Mouse (Mus musculus) c-Kit-positive CD71-positive TER-119-positive erythroid progenitor cells, embryonic 14.5 days (primary cell): ENCODE results near the gene Sbno2.
A peak's percentile ranks its signal among the peaks of the same experiment; 100 is the strongest.

ENCODE experiments used
- DNase-seq: peaks from one replicate; pipeline ENCODE4 v3.0.0-alpha.2; 2013; ENCODE audit warnings: low spot score

Gene Sbno2

DNA sequence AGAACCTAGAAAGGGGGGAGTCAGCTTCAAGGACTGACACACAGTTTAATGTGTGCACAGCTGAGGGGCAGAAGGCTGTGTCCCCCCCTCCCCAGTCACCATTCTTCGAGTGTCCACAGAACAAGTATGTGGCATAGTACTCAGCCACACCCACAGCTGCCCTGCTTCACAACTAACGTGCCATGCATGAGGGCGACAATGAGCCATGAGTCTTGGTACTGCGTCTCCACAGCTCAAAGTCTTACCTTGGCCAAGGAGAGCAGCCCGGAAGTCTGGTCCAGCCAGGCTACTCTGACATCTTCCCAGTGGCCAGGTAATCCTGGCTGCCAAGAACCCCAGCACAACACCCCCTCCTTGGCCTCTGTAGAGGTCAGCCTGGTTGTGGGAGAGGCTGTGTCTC lies 12.7 kb downstream of the Sbno2 start:
- no peak for DNase-seq

DNA sequence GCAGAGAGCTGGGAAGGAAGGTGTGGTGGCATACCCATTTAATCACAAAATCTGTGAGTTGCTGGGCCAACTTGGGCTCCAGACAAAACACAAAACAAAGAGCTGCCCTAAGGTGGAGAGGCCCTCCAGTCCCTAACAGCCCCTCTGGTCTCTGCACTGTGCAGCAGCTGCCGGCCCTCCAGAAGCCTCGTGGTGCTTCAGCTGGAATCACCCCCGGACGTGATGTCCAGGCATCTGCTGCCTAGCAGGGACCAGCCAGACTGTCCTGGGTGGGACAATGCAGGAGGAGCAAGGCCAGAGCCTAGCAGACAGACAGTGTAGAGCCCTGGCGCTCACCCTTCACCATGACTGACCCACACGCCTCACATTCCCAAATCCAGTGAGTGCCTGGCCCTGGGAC lies 13.8 kb downstream of the Sbno2 start:
- no peak for DNase-seq

DNA sequence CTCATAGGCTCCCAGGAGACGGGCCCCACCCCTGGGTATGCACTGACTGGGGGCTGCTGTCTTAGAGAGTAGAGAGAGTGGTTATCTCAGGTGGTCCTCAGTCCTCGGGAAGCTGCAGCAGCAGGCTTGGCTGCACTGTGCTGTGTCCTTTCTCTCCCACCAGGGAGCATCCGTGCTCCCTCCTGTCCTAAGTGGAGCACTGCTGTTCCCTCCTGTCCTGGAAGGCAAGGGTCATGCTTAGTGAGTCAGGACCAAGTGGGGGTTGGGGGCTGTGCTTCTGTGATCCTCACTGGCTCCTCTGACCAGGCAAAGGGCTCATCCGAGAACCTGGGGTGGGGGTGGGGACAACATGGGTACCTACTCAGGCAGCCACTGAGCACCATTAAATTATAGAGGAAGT lies 16.2 kb downstream of the Sbno2 start:
- DNase-seq: no peak

DNA sequence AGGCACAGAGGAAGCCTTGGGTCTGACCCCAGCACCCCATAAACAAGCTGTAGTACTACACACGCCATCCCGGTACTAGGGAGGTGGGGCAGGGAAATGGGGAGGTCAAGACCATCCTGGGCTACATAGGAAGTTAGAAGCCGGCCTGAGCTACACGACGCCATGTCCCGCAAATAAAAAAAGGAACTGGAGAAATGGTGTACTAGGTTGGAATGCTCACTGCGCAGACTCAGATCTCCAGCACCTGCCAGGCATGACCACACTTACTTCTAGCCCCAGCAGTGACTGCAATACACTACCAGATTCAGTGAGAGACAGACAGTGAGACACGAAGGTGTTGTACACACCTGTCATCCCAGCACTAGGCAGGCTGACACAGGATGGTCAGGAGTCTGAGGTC lies 17.9 kb downstream of the Sbno2 start:
- no peak for DNase-seq

DNA sequence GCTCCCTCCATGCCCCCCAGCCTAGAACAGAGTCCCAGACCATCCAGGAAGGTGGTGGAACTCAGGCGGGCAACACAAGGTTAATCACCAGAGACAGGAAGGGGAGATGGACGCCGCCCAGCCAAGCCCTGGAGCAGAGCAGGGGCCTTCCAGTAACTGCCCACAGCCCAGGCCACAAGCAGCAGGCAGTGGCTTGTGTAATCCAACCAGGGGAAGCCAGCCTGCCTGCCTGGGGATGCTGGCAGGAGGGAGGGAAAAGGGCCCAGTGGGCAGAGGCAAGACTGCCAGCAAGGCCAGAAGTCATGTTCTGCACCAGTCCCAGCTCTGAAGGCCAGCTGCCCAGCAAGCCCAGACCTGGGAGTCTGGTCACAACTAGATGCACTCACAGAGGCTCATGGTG lies 18.5 kb downstream of the Sbno2 start:
- no peak for DNase-seq

DNA sequence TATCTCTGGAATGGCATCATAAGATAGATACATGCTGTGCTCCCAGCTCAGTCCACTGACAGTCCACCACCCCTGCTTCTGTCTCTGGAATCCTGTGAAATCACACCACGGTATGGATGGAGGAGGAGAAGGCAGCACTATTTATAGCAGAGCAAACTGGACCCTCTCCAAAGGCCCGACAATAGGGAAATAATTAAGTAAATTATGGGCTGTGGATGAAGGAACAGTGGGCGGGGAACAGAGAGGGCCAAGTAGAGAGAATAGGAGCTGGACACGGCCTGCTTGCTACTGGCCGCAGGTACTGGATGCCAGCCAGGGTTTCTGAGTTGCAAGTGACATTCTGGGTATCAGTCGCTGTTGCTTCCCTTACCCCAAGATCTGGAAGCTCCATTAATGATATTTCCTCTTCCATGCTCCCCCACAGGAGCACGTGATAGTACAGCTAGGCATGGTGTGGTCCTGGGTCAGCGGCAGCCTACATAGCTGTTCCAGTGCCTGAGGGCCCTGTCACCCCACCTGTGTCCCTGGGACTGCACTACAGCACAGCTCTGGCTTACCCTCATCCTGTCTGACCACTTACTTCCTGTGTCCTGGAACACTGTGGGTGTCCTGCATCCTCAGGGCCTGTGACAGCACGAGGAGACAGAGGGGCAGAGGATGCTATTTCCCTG lies 20.4 kb downstream of the Sbno2 start:
- DNase-seq: no peak

DNA sequence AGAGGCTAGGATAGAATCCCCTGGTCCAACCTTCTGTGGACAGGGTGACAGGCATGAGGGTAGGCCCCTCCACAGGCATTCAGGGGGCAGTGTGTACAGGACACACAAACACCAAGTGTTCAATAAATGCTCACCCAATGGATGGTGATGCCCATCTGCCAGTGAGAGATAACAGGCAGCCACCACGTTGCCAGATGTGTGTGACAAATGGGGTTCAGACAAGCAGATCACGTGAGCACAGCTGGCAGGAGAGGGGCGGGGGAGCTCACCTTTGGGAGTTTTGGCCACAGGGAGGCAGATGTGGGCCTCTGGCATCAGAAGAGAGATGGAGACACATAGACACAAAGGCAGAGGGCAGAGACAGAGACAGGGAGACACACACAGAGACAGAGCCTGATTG lies 24.3 kb downstream of the Sbno2 start:
- peak; percentile 88 for DNase-seq

DNA sequence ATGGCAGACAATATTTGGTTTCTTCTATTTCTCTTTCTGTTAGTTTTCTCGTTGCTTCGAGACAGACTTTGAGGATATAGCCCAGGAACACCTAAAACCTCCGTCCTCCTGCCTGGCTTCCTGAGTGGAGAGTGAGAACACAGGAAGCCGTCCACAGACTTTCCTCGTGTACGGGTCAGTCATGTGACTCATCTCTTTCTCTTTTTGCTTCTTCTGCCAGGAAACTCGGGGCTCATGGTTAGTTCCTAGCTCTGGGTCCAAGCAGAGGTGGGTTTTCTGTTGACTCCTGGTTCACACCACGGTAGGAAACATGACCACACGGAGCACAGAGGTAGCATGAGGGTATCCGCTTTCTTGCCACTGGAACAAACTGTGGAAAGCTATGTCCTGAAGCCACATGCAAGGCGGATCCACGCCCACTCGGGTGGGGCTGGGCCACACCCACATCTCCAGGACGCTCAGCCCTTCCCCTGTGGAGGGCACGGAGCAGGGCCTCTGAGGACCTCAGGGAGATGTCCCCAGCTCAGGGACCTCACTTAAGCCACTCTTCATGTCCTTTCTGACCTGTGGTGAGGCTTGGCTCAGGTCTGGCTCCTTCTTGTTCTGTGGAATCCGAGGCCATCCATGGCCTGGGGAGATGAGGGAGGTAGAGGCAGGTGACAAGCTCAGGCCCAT lies 24.8 kb downstream of the Sbno2 start:
- peak; percentile 75 for DNase-seq

DNA sequence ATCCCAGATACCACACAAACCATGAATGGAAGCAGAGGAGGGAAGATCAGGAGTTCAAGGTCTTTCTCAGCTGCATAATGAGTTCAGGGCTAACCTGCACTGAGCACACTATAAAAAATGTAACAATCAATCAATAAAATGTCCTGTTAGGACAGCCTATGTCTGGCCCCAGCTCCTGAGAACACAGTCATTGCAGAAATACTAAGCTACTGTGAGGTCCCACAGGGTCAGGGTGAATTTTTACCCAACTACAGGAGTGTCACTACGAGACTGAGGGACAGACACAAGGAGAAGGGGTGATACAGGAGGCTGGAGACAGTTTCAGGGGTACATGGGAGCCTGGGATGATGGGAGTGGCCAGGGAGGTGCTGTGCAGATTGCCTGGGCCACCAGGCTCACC lies 27.0 kb downstream of the Sbno2 start:
- no peak for DNase-seq

DNA sequence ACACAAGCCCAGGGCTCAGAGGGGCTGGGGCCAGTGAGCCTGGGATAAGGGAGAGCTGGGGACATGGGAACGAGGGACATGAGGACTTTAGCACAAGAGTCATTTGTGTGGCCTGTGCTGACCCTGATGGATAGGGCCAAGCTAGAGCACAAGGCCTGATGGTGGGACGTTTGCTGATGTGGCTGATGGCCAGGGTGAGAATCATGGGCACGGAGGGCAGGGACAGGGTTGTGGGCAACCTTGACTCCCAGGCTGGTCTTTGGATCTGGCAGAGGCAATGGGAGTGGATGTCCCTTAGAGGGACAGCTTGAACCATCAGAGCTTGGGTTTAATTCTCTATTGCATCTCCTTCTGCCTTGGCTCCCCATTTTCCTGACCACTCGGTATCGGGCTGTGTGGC lies 28.1 kb downstream of the Sbno2 start:
- DNase-seq: no peak

DNA sequence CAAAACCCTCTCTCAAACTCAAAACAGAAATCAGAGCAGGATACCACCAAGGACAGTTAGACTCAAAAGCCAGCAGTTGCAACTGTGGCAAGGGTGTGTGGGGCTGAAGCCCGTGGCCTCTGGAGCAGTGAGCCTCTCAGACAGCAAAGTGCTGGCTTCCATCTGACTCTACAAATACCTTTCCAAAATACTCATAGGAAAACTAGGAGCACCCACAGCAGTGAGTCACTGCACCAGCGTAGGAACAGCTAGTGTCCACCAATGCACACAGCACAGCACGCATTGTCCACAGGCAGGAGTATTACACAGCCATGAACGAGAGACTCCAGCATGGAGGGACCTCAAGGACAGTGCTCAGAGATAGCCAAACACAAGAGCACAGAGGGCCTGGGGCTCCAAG lies 29.0 kb downstream of the Sbno2 start:
- no peak for DNase-seq

DNA sequence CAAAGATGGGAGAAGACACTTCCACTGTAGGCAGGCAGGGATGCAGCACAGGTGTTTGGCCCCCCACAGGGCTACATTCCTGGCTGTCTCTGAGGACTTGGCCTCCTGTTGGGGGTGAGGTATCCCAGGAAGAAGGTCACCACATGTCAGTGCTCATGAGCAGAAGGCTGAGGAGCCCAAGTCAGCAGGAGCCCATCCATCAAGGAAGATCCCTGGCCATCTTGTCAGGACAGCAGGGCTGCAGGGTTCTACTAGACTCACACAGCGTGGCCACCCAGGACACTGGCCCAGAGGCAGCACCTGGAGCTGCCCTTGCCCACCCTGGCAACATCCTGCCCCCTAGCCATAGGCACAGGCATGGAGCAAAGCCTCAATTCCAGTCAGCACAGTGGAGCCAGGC lies 29.4 kb downstream of the Sbno2 start:
- no peak for DNase-seq

DNA sequence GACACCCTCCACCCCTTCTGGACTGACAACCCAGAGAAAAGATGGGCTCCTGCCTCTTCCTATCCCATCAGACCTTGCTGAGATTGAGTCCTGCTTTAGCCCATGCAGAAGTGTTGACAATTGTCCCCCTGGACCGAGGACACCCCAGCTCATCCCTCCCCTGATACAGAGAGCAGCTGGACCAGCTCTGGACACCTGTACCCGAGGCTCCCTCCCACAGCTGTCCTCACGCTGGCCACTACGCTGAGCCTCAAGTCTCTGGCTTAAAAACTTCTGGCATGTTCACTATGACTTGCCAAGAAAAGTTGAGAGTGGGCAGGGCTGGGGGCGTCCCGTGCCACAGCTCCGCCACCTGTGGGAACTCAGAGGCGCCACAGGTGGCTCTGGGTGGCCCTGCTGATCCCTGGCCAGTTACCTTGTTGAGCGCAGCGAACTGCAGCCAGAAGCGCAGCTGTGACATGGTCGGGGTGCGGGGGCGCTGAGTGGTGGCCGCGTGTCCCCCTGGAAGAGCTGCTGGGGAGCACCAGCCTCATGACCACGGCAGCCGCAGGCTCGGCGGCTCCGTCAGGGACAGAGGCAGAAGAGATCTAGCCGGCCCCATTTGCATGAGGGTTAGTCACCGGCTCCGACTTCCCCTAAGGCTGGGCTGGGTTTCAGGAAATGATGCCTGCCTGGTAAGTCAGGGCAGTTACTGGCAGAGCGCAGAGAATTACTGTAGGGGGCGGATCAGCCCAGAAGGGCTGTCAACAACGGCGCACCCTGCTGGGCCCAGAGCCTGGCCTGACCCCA lies 30.4 kb downstream of the Sbno2 start:
- DNase-seq: peak; percentile 53

DNA sequence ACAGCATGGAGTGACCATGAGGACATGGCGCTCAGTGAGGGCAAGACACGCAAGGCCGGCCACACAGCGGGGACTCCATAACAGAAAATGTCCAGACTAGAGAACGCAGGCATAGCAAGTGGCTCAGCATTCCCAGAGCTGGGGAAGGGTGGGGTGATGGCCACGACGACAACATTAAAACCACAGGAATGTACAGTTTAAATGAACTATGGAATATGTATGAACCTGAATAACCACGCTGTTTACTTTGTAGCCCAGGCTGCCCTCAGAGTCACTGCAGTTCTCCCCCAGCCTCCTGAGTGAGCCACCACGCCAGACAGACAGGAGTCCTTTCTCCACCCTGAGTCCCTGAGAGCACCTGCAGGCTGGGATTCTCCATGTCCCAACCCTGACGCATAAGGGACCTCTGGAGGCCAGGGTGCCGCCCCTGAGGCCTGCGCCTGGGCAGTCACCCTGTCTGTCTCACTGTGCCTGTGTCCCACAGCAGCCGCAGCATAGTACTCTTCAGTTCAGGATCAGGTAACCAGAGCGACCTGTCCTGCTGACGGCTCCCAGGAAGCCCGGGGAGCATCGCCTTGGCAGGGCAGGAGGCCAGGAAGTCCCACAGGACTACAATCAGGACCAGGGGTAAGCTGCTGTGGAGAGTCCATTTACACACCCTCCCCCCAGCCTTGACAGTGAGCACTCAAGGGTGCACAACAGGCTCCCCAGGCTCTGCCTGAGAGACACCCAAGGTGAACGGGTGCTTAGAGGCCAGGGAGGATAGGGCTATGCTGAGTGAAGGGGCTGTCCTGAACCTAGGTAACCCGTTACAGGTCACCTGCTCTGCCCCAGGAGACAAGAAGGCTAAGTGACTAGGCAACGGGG lies 32.5 kb downstream of the Sbno2 start:
- DNase-seq: no peak

DNA sequence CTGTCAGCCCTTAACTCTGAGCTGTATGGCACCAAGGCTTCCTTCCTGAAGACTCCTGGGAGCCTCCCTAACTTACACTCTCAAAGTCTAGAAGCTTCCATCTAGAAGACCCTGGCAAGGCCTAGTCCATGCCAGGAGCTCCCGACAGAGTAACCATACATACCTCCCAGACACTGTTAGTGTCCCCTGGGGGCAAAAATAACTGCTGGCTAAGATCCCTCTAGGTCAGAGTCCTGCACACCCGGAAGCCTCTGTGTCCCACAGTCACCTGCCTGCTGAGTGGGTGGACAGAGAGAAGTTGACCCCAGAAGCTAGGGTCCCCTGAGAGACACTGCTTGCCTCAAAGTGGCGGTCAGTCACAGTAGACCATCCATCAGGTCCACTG lies 33.9 kb downstream of the Sbno2 start:
- DNase-seq: no peak

DNA sequence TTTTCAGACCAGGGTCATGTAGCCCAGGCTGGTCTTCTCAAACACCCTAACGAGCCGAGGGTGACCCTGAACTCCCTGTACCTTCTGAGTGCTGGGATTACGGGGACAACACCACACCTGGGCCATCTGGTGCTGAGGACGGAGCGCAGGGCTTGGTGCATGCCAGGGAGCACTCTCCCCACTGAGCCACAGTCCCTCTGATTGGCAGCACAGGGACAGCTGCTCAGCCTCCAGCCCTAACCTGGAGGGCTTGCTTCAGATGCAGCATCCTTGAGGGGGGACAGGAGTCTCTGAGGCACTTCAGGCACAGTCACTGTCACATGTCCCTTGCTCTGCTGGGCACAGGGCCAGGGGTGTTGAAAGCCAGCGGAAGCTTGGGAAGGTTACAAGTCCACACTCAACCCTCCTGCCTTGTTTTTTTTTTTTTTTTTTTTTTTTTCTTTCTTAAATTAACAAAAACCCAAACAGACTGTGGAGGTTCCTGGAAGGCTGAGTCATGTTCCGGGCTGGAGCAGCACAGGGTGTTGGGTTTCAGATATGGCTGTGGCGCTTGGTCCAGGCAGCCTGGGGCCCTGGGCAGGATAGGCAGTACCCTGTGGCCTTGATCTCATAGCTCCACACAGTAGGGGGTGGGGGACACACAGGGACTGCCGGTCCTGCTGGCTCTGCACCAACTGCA lies 34.4 kb downstream of the Sbno2 start:
- peak; percentile 85 for DNase-seq

DNA sequence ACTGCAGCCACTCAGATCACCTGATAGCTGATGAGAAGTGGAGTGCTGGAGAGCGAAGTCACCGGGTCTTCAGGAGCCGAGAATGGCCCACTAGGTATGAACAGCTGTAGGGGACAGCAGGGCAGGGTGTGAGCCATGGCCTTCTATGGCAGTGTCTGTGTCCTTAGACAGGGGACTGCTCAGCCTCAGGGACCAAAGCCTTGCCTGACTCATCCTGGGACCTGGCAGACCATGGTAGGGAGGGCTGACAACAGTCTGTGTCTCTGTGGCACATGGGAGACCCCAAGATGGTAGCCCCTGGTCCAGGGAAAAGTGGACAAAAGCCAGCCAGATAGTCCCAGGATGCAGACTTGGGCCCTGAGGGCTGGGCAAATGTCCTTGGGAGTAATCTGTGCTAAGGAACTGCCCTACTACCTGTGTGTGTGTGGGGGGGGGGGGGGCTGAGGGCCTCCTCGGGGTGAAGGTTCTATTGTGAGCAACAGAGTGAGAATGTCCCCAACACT lies 35.4 kb downstream of the Sbno2 start:
- no peak for DNase-seq

DNA sequence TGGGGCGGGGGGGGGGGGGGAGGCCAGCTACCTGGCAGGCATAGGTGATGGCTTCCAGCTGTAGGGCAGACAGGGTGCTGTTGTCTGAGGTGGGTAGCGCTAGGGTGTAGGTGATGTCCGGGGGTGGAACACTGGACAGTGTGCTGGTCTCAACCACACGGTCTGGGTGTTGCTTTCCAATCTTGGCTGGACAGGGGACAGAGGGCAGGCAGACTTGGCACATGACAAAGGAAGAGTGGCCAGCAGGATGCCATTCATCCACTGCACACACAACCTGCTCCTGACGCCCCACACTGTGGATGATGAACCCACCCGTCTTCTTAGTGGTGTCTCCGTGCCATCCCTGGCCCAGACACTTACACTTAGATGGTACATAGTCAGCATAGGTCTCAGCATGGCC lies 36.1 kb downstream of the Sbno2 start:
- no peak for DNase-seq

DNA sequence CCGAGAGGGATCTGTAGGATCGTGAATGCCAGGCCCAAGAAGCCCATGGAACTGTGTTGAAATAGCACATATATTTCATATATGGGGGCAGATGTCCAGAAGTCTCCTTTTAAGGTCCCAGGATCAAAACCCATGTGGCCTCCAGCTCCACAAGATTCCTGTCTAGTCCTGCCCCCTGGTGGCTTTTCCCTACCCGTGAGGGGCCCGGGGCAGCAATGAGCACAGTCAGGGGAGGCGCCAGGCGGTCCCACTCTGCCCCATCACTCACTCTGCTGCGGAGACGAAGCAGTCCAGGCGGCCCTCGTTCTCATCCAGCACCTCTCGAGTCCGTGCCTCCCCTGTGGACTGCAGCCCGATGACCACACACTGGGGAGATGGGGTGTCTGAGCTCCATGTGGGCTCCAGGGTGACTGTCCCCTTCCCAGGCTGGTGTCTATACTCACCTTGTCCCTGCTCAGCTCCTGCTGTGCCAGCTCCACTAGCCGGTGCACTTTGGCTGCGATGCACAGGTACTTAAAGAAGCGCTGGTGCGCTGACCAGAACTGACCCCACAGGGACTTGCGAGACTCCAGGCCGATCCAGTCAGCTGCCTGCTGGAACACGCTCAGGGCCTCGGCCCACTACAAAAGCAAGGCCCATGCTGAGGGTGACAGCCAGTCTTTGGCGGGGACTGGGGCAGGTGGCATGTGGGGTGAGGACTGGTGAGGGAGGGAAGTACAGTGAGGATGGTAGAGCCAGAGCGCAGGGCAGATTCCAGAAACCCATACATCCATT lies 41.3 kb downstream of the Sbno2 start:
- DNase-seq: no peak

DNA sequence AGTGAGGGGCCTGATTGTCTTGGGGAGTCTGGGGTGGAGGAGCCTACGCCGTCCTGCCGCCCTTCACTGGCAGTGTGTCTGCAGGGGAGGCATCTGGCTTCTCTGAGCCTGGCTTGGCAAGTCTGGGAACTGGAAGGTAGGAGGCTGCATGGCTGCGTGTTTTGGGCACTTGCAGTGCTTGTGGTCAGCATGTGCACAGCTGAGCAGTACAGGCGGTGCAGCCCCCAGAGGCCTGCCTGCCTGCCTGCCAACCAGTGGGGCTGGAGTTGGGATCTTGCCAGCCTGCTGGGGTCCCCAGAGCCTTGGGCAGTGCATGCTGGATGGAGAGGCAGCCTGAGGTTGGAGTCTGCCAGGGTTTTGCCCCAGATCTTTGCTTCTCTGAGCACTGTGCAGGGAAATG lies 42.3 kb downstream of the Sbno2 start:
- no peak for DNase-seq
